Mouse (Mus musculus) bone marrow macrophage, adult 2 months (primary cell): Measurements from ENCODE around the gene Gm20825. TPM values are rescaled to one million over a fixed set of nuclear protein-coding genes. Genes with fewer than 3 reads are reported as not detected.
"Not testable (repeated sequence)": the region's sequence is repeated elsewhere in the genome, so short reads cannot be mapped to it uniquely, and the experiment has no call there.

ENCODE experiments used
- H3K27ac ChIP-seq: 2 replicates; pipeline ENCODE4 v1.5.1; 2012; ENCODE audit warnings: low read depth, low read length; ENCODE audit not compliant: insufficient read depth
- H3K4me1 ChIP-seq: 2 replicates; pipeline ENCODE4 v1.6.1; 2012; ENCODE audit warnings: low read length; ENCODE audit not compliant: control insufficient read depth, insufficient read depth
- H3K4me3 ChIP-seq: 2 replicates; pipeline ENCODE4 v1.5.1; 2012; ENCODE audit warnings: mild to moderate bottlenecking, low read length, moderate library complexity; ENCODE audit not compliant: insufficient read depth
- polyA plus RNA-seq: library from polyadenylated mRNA; stranded (reverse); fragments of >200 nt; gene quantifications from 2 replicates; pipeline ENCODE4 v1.2.4, GENCODE M21; 2012; ENCODE audit not compliant: missing spikeins, insufficient read depth, insufficient read length

The Gm20825 gene
- not detected in 2 replicates for polyA plus RNA-seq

DNA sequence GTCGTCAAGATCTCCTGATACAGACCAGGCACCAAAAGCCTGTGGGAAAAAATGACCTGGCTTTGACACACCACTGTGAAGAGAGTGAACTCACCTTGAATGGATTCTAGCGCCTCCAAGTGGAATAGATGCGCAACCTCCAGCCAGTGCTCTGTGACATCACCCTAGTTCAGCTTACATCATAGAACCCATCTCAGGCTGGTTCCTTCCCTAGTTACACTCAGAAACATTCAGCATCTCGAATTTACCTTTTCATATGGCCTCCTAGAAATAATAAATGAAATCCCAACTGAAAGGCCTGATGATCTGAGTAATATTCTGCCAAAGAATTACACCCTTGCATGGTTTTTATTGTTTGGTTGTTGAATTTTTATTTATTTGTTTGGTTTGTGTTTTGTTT, at the start of gene Gm20825:
TSS of gene Gm20825 (minus strand) at position 101 of the 400 bp plus-strand sequence.
- H3K4me3 ChIP-seq, H3K4me1 ChIP-seq, H3K27ac ChIP-seq: not testable (repeated sequence)

Other genes with a start within 250 kb of the Gm20825 start
- not detected in 2 replicates for gene Gm29049, start 74.3 kb downstream of the Gm20825 start, polyA plus RNA-seq
- gene Gm20824, start 186.4 kb upstream of the Gm20825 start, polyA plus RNA-seq: not detected in 2 replicates